Mouse (Mus musculus) stomach, postnatal 0 days (tissue): ENCODE data around the gene Gm28051.

Source experiments
- CTCF ChIP-seq: IDR thresholded peaks from 2 replicates; pipeline ENCODE4 v1.5.1; 2016; ENCODE audit warnings: antibody characterized with exemption, low read depth, mild to moderate bottlenecking, moderate library complexity
- EP300 ChIP-seq: optimal IDR thresholded peaks from 2 replicates; pipeline ENCODE3; 2016; ENCODE audit warnings: antibody characterized with exemption

DNA sequence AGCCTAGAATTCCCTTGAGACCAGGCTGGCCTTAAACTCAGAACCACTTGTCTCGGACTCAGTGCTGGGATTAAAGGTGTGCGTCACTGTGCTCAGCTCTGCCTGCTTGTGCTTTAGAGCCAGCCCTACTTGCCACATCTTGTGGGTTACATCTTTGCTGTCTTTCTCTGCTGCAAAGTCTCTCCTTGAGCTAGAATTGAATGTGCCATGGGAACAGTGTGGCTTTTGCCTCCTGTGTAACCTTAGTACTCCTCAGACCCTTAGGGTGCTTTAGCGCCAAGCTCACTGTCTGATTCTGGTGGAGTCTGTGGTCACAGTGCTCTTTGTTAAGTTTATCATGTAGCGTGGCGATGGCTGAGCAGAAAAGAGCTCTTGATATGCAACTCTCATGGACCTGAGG is 15.1 kb upstream of the Gm28051 start:
- no peak for TF ChIP-seq CTCF
- TF ChIP-seq EP300, result no peak
